Mouse (Mus musculus): Measurements from ENCODE around the gene Usp8. TPM values are rescaled to one million over a fixed set of nuclear protein-coding genes. Genes with fewer than 3 reads are reported as not detected.

Usp8 gene
- polyA plus RNA-seq, 1 experiment from 2014 or later, result 42.9 TPM

DNA sequence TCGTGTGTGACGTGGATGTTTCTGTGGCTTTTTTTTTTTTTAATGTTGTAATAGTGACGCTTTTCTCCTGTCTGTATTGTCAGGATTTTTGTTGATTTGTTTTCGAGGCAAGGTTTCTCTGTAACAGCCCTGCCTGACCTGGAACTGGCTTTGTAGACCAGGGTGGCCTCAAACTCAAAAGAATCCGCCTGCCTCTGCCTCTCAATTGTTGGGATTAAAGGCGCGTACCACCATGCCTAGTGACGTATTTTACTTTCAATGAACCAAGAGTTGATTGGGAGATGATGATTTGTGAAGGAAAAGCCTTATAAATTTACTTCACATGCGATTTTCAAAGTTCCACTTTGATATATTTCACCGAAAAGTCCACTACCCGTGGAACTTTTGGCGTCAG, 31.0 kb upstream of the Usp8 start, which contains the start of gene Gabpb1:
TSS of gene Gabpb1 (minus strand) at position 216 of the 394 bp plus-strand sequence.
- Histone ChIP-seq H3K4me2 (ENCODE audit: low read depth, low read length) (peak within 1 kb of the TSS; percentile 80), H3K4me3 (ENCODE audit: low read depth, low read length) (peak within 1 kb of the TSS; percentile 96), H3K9ac (ENCODE audit: low read depth, low read length) (peak within 1 kb of the TSS; percentile 100), H3K9me3 (ENCODE audit: control insufficient read depth, low read length) (peaks cover 5% of the 10 kb centered on the region; the same call in 1 of the 2 replicates), H3K36me3 (ENCODE audit: control insufficient read depth, insufficient read depth, low read length) (peaks cover 26% of the 10 kb centered on the region), H3K4me1 (ENCODE audit: control insufficient read depth, insufficient read depth, low read length) (peaks cover 25% of the 10 kb centered on the region), H3K27me3 (replicated peaks; ENCODE audit: control insufficient read depth, insufficient read depth, low read length) (no peaks in the 10 kb centered on the region), H3K27ac (replicated peaks; ENCODE audit: low read depth, low read length) (peak within 1 kb of the TSS; percentile 100)
- DNase-seq (ENCODE audit: low spot score) (no peak), ATAC-seq (ENCODE audit: low read depth) (no peak)
- WGBS, result 27% methylated on average over 12 of the region's 12 CpGs

DNA sequence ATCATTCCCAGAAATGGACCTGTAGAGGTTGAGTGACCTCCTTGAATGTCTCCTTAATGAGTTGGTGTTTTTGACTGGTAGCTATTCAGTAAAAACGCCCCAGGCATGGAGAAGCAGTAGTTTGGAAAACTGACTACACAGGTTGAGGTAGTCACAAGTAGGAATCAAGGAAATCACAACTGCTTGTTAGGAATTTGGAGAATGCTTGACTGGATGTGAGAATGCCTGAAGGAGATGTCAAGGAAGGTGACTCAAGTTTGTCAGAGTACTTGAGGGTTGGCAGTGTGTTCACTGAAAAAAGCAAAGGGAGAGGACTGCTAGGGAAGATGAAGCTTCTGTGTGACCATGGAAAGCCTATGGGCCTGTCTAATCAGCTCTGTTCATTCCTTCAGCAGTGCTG, 29.8 kb upstream of the Usp8 start:
- Histone ChIP-seq H3K27ac (replicated peaks; ENCODE audit: low read depth, low read length) (no peak overlapping the region), H3K4me3 (ENCODE audit: low read depth, low read length) (no peak overlapping the region), H3K4me2 (ENCODE audit: low read depth, low read length) (no peak overlapping the region), H3K9me3 (ENCODE audit: control insufficient read depth, low read length) (peaks cover 5% of the 10 kb centered on the region; the same call in 1 of the 2 replicates), H3K4me1 (ENCODE audit: control insufficient read depth, insufficient read depth, low read length) (peaks cover 24% of the 10 kb centered on the region), H3K36me3 (ENCODE audit: control insufficient read depth, insufficient read depth, low read length) (peaks cover 29% of the 10 kb centered on the region), H3K9ac (ENCODE audit: low read depth, low read length) (no peak overlapping the region), H3K27me3 (replicated peaks; ENCODE audit: control insufficient read depth, insufficient read depth, low read length) (no peaks in the 10 kb centered on the region)
- DNase-seq (ENCODE audit: low spot score) (no peak), ATAC-seq (ENCODE audit: low read depth) (no peak)
- 94% methylated on average over 1 of the region's 1 CpGs for WGBS

DNA sequence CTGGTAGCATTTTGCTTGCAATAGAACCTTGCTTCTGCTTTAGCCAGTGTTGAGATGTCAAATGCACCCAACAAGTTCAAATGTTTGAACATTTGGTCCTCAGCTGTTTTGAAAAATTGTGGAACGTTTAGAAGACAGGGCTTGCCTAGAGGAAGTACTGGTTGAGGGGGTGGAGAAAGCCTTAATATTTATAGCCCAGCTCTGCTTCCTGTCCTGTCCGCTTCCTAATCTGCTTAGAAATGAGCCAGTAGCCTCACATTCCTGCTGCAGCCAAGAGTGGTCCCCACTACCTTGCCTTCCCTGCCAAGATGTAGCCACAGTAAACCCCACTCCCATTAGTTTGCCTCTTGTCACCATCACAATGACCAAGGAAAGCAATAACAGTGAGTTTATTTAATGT, 24.8 kb upstream of the Usp8 start:
- H3K4me1 ChIP-seq (ENCODE audit: control insufficient read depth, insufficient read depth, low read length), result no peaks in the 10 kb centered on the region

DNA sequence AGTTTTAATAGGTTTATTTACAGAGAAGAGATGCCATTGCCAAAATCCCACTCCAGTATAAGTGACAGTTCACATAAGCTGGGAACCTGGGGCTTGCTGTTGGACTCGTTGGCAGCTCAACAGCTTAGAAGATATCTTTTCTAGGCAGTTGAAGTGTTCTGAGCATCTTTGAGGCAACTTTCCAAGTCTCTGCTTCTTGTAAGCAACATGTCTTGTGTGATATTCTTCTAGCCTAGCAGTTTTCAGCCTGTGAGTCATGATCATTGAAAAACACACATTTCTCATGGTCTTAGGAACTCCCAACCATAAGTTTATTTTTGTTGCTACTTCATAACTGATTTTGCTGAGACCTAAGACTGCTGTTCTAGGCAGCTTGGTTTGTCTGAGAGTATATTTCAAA, 24.2 kb upstream of the Usp8 start:
- Histone ChIP-seq H3K4me1 (ENCODE audit: control insufficient read depth, insufficient read depth, low read length) (no peaks in the 10 kb centered on the region), H3K36me3 (ENCODE audit: control insufficient read depth, insufficient read depth, low read length) (peaks cover 31% of the 10 kb centered on the region), H3K9me3 (ENCODE audit: control insufficient read depth, low read length) (peaks cover 5% of the 10 kb centered on the region; the same call in 1 of the 2 replicates), H3K4me2 (ENCODE audit: low read depth, low read length) (no peak overlapping the region), H3K4me3 (ENCODE audit: low read depth, low read length) (no peak overlapping the region), H3K27ac (replicated peaks; ENCODE audit: low read depth, low read length) (no peak overlapping the region), H3K27me3 (replicated peaks; ENCODE audit: control insufficient read depth, insufficient read depth, low read length) (no peaks in the 10 kb centered on the region), H3K9ac (ENCODE audit: low read depth, low read length) (no peak overlapping the region)
- ATAC-seq (ENCODE audit: low read depth) (no peak), DNase-seq (ENCODE audit: low spot score) (no peak)
- WGBS, result 95% methylated on average over 1 of the region's 1 CpGs

More for the DNA sequence above, 24.8 kb upstream of the Usp8 start:
- Histone ChIP-seq H3K27ac (replicated peaks; ENCODE audit: low read depth, low read length) (no peak overlapping the region), H3K36me3 (ENCODE audit: control insufficient read depth, insufficient read depth, low read length) (peaks cover 37% of the 10 kb centered on the region), H3K9ac (ENCODE audit: low read depth, low read length) (no peak overlapping the region), H3K4me3 (ENCODE audit: low read depth, low read length) (no peak overlapping the region), H3K4me2 (ENCODE audit: low read depth, low read length) (no peak overlapping the region), H3K9me3 (ENCODE audit: control insufficient read depth, low read length) (peaks cover 5% of the 10 kb centered on the region; the same call in 1 of the 2 replicates), H3K27me3 (replicated peaks; ENCODE audit: control insufficient read depth, insufficient read depth, low read length) (no peaks in the 10 kb centered on the region)
- ATAC-seq (ENCODE audit: low read depth) (no peak), DNase-seq (ENCODE audit: low spot score) (no peak)
- WGBS, result 78% methylated on average over 2 of the region's 2 CpGs

GRCm38 (mm10) chr2:126691290-126691689, 15.8 kb upstream of the Usp8 start:
- ATAC-seq (ENCODE audit: low read depth) (no peak), DNase-seq (ENCODE audit: low spot score) (no peak)
- no peaks in the 10 kb centered on the region for H3K36me3 ChIP-seq (ENCODE audit: control insufficient read depth, insufficient read depth, low read length)
- WGBS, result 82% methylated on average over 3 of the region's 3 CpGs
- H3K9me3 ChIP-seq (ENCODE audit: control insufficient read depth, low read length), result no peaks in the 10 kb centered on the region
- H3K27me3 ChIP-seq (replicated peaks; ENCODE audit: control insufficient read depth, insufficient read depth, low read length), result no peaks in the 10 kb centered on the region
- H3K9ac ChIP-seq (ENCODE audit: low read depth, low read length), result no peak overlapping the region
- no peak overlapping the region for H3K4me3 ChIP-seq (ENCODE audit: low read depth, low read length)
- no peak overlapping the region for H3K27ac ChIP-seq (replicated peaks; ENCODE audit: low read depth, low read length)
- H3K4me2 ChIP-seq (ENCODE audit: low read depth, low read length), result no peak overlapping the region
- H3K4me1 ChIP-seq (ENCODE audit: control insufficient read depth, insufficient read depth, low read length), result no peaks in the 10 kb centered on the region

- Histone ChIP-seq H3K4me1 (ENCODE audit: control insufficient read depth, insufficient read depth, low read length) (no peaks in the 10 kb centered on the region), H3K27me3 (replicated peaks; ENCODE audit: control insufficient read depth, insufficient read depth, low read length) (no peaks in the 10 kb centered on the region; the same call in 1 of the 2 replicates), H3K9me3 (ENCODE audit: control insufficient read depth, low read length) (no peaks in the 10 kb centered on the region), H3K36me3 (ENCODE audit: control insufficient read depth, insufficient read depth, low read length) (no peaks in the 10 kb centered on the region), H3K4me3 (ENCODE audit: low read depth, low read length) (no peak overlapping the region), H3K27ac (replicated peaks; ENCODE audit: low read depth, low read length) (no peak overlapping the region), H3K9ac (ENCODE audit: low read depth, low read length) (no peak overlapping the region), H3K4me2 (ENCODE audit: low read depth, low read length) (no peak overlapping the region)
- no peak for DNase-seq (ENCODE audit: low spot score)
- no peak for ATAC-seq (ENCODE audit: low read depth)
- 79% methylated on average over 6 of the region's 6 CpGs for WGBS
Measured at GRCm38 (mm10) chr2:126695285-126695684, 11.8 kb upstream of the Usp8 start.

- Histone ChIP-seq H3K9me3 (ENCODE audit: control insufficient read depth, low read length) (no peaks in the 10 kb centered on the region), H3K4me2 (ENCODE audit: low read depth, low read length) (peak overlapping the region; percentile 61), H3K9ac (ENCODE audit: low read depth, low read length) (peak overlapping the region; percentile 93), H3K27ac (replicated peaks; ENCODE audit: low read depth, low read length) (peak overlapping the region; percentile 83), H3K36me3 (ENCODE audit: control insufficient read depth, insufficient read depth, low read length) (no peaks in the 10 kb centered on the region), H3K4me3 (ENCODE audit: low read depth, low read length) (peak overlapping the region; percentile 92), H3K4me1 (ENCODE audit: control insufficient read depth, insufficient read depth, low read length) (0 out of 2 replicates have a peak, but pooled peaks cover 9% of the 10 kb centered on the region), H3K27me3 (replicated peaks; ENCODE audit: control insufficient read depth, insufficient read depth, low read length) (0 out of 2 replicates have a peak, but pooled peaks cover 5% of the 10 kb centered on the region)
- 0% methylated on average over 4 of the region's 23 CpGs for WGBS
- DNase-seq (ENCODE audit: low spot score) (no peak), ATAC-seq (ENCODE audit: low read depth) (peak; percentile 80)
Measured at GRCm38 (mm10) chr2:126707438-126707779, 281 bp downstream of the Usp8 start.

GRCm38 (mm10) chr2:126708361-126708760, 1.2 kb downstream of the Usp8 start:
- H3K9ac ChIP-seq (ENCODE audit: low read depth, low read length), result peak overlapping the region; percentile 93
- H3K27me3 ChIP-seq (replicated peaks; ENCODE audit: control insufficient read depth, insufficient read depth, low read length), result 0 out of 2 replicates have a peak, but pooled peaks cover 5% of the 10 kb centered on the region
- no peaks in the 10 kb centered on the region for H3K9me3 ChIP-seq (ENCODE audit: control insufficient read depth, low read length)
- no peaks in the 10 kb centered on the region for H3K36me3 ChIP-seq (ENCODE audit: control insufficient read depth, insufficient read depth, low read length)
- WGBS, result 77% methylated on average over 4 of the region's 4 CpGs
- H3K4me2 ChIP-seq (ENCODE audit: low read depth, low read length), result peak overlapping the region; percentile 61
- H3K27ac ChIP-seq (replicated peaks; ENCODE audit: low read depth, low read length), result no peak overlapping the region
- no peak for DNase-seq (ENCODE audit: low spot score)
- H3K4me1 ChIP-seq (ENCODE audit: control insufficient read depth, insufficient read depth, low read length), result 0 out of 2 replicates have a peak, but pooled peaks cover 9% of the 10 kb centered on the region
- H3K4me3 ChIP-seq (ENCODE audit: low read depth, low read length), result peak overlapping the region; percentile 92
- ATAC-seq (ENCODE audit: low read depth), result no peak

GRCm38 (mm10) chr2:126712526-126712925, 5.4 kb downstream of the Usp8 start:
- Histone ChIP-seq H3K36me3 (ENCODE audit: control insufficient read depth, insufficient read depth, low read length) (no peaks in the 10 kb centered on the region), H3K9me3 (ENCODE audit: control insufficient read depth, low read length) (no peaks in the 10 kb centered on the region), H3K4me1 (ENCODE audit: control insufficient read depth, insufficient read depth, low read length) (0 out of 2 replicates have a peak, but pooled peaks cover 9% of the 10 kb centered on the region), H3K27me3 (replicated peaks; ENCODE audit: control insufficient read depth, insufficient read depth, low read length) (no peaks in the 10 kb centered on the region), H3K9ac (ENCODE audit: low read depth, low read length) (no peak overlapping the region), H3K4me3 (ENCODE audit: low read depth, low read length) (no peak overlapping the region), H3K4me2 (ENCODE audit: low read depth, low read length) (no peak overlapping the region), H3K27ac (replicated peaks; ENCODE audit: low read depth, low read length) (no peak overlapping the region)
- no peak for ATAC-seq (ENCODE audit: low read depth)
- no peak for DNase-seq (ENCODE audit: low spot score)
- WGBS, result 94% methylated on average over 5 of the region's 5 CpGs

Measured in embryonic facial prominence, embryonic 14.5 days (tissue).